Mouse (Mus musculus): ENCODE results near the gene Ngb.

DNA sequence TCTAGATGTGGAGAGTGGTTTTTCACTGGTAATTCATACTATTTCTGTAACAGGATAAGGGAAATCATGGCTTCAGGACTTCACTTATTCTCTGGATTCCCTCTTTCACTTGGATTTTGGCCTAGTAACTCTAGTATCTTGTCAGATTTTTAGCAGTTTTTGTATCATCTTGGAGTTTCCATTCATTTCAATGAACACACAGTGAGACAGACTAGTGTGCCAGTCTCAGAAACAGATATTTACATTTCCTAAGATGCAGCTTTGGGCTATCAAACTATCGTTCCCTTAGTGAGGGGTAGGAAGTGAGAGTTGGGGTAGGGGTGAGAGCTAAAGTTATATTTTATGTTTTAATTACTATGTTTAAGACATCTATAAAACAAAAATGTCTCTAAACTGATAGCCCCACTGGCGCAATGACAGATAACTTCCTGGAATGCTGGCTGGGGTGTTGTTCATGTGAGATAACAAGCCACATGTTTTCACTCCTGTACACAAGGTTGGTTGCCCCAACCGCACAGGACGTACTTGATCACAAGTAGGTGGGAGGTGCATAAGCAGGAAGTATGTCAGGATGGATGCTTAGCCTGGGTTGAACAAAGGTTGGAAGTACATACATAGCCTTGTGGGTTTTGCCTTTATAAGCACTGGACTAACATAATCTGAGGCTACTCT lies 19.7 kb upstream of the Ngb start:
- TF ChIP-seq CTCF (IDR thresholded peaks at IDR 0.05; ENCODE audit: borderline replicate concordance, control insufficient read depth, extremely low read depth, insufficient read depth, low read length, poor library complexity) (no peak), POLR2A (IDR thresholded peaks at IDR 0.05; ENCODE audit: control insufficient read depth, extremely low read depth, insufficient read depth, low read length, poor library complexity) (no peak)
